Mouse (Mus musculus): ENCODE data around the gene Hcst. TPM values are rescaled to one million over a fixed set of nuclear protein-coding genes. Genes with fewer than 3 reads are reported as not detected.

Gene Hcst
- polyA plus RNA-seq, 1 experiment from 2014 or later: 1.2 TPM

DNA sequence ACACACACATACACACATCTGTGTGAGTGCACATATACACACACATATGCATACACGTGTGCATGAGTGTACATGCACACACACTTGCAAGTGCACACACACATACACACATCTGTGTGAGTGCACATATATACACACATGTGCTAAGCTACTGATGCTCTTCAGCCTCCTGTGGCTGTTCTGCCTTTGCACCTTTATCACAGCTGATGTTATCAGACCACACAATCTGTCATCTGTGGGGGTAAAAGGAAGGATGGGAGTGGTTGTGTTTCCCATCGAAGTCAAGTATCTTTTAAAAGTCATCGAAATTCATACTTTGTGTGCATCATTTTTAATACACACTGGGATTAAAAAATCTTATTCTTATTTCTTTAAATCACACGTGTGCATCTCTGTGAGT, 17.3 kb downstream of the Hcst start:
- Histone ChIP-seq H3K4me2 (replicated peaks) (no peak overlapping the region), H3K4me1 (no peaks in the 10 kb centered on the region), H3K9ac (no peak overlapping the region), H3K36me3 (no peaks in the 10 kb centered on the region), H3K9me3 (no peaks in the 10 kb centered on the region), H3K27me3 (replicated peaks) (no peaks in the 10 kb centered on the region), H3K27ac (no peak overlapping the region), H3K4me3 (no peak overlapping the region)
- WGBS: 78% methylated on average over 4 of the region's 4 CpGs
- no peak for ATAC-seq (ENCODE audit: low FRiP score, low read depth)

DNA sequence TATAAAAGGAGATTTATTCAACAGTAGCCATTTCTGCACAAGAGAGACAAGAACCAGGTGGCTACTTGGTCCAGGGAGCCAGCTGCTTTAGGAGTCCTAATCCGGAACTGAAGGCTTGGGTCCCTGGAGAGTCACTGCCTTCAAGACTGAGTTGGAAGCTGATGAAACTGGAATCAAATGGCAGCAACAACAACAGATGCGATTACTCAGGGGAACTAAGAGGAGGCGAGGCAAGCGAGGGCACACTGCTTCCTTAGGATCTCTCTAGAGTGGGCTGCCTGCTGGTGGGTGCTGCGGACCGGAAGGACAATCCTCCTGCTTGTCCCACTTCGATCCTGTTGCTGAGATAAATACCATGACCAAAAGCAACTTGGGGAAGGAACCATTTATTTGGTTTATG, 20.0 kb downstream of the Hcst start:
- no peak overlapping the region for H3K9ac ChIP-seq
- no peak for ATAC-seq (ENCODE audit: low FRiP score, low read depth)
- no peak overlapping the region for H3K4me3 ChIP-seq
- no peak overlapping the region for H3K27ac ChIP-seq
- WGBS: 46% methylated on average over 7 of the region's 7 CpGs
- no peaks in the 10 kb centered on the region for H3K9me3 ChIP-seq
- H3K4me1 ChIP-seq: no peaks in the 10 kb centered on the region
- H3K27me3 ChIP-seq (replicated peaks): no peaks in the 10 kb centered on the region
- no peak overlapping the region for H3K4me2 ChIP-seq (replicated peaks)
- H3K36me3 ChIP-seq: no peaks in the 10 kb centered on the region

DNA sequence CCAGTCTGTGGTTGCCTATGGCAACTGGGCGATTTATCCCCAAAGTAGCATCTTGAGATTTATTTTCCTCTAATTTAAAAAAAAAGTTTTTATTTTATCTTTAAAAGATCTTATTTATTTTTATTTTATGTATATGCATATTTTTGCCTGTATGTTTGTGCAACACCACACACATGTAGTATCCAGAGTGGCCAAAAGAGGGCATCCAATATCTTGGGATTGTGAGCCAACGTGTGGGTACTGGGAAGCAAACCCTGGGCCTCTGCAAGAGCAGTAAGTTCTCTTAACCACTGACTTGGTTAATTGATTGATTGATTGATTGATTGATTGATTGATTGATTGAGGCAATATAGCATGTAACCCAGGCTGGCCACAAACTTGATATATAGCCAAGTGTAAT, 24.8 kb downstream of the Hcst start:
- H3K27ac ChIP-seq: no peak overlapping the region
- H3K36me3 ChIP-seq: no peaks in the 10 kb centered on the region
- H3K4me3 ChIP-seq: no peak overlapping the region
- H3K27me3 ChIP-seq (replicated peaks): no peaks in the 10 kb centered on the region
- no peak overlapping the region for H3K4me2 ChIP-seq (replicated peaks)
- H3K9me3 ChIP-seq: no peaks in the 10 kb centered on the region
- no peak for ATAC-seq (ENCODE audit: low FRiP score, low read depth)
- H3K9ac ChIP-seq: no peak overlapping the region
- WGBS: 42% methylated on average over 2 of the region's 2 CpGs
- H3K4me1 ChIP-seq: no peaks in the 10 kb centered on the region

DNA sequence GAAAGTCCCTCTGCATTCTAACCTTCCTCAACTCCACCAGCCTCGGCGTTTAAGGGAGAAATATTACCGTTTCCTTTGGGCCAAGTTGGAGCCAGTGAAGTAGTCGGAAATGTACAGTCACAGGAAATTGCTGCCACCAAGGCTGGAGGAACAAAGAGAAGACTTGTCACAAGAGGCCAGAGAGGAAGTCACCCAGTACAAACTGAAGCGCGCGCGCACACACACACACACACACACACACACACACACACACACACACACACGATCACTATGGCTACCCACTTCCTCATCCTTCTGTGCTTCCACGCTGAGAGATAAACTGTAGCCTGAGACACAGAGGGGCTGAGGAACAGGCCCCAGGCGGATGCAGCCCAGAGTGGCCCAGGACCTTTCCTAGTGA, 25.3 kb downstream of the Hcst start:
- Histone ChIP-seq H3K4me2 (replicated peaks) (no peak overlapping the region), H3K27ac (no peak overlapping the region)
- WGBS: 58% methylated on average over 11 of the region's 11 CpGs

DNA sequence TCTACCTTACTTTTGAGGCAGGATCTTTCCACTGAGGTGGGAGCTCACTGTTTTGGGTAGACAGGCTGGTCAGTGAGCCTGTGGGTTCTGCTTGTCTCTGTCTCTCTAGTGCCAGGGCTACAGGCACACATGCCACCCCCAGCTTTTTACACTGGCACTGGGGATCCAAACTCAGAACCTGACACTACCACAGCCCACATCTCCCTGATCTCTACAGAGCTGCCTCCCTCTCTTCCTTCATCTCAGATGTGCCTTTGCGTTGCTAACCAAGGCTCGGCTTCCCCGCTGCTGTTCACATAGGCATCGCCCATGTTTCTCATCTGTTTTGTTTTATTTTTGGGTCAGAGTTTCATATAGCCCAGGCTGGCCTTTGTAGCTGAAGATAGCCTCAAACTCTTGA, 26.0 kb downstream of the Hcst start:
- H3K9me3 ChIP-seq: no peaks in the 10 kb centered on the region
- no peaks in the 10 kb centered on the region for H3K27me3 ChIP-seq (replicated peaks)
- no peaks in the 10 kb centered on the region for H3K4me1 ChIP-seq
- H3K36me3 ChIP-seq: no peaks in the 10 kb centered on the region
- no peak overlapping the region for H3K4me3 ChIP-seq
- ATAC-seq (ENCODE audit: low FRiP score, low read depth): no peak
- no peak overlapping the region for H3K9ac ChIP-seq
- no peak overlapping the region for H3K4me2 ChIP-seq (replicated peaks)
- no peak overlapping the region for H3K27ac ChIP-seq
- WGBS: 80% methylated on average over 4 of the region's 4 CpGs

More for the DNA sequence above, 25.3 kb downstream of the Hcst start:
- Histone ChIP-seq H3K36me3 (no peaks in the 10 kb centered on the region), H3K9ac (no peak overlapping the region), H3K9me3 (no peaks in the 10 kb centered on the region), H3K4me3 (no peak overlapping the region), H3K4me1 (no peaks in the 10 kb centered on the region), H3K27me3 (replicated peaks) (no peaks in the 10 kb centered on the region)
- no peak for ATAC-seq (ENCODE audit: low FRiP score, low read depth)

DNA sequence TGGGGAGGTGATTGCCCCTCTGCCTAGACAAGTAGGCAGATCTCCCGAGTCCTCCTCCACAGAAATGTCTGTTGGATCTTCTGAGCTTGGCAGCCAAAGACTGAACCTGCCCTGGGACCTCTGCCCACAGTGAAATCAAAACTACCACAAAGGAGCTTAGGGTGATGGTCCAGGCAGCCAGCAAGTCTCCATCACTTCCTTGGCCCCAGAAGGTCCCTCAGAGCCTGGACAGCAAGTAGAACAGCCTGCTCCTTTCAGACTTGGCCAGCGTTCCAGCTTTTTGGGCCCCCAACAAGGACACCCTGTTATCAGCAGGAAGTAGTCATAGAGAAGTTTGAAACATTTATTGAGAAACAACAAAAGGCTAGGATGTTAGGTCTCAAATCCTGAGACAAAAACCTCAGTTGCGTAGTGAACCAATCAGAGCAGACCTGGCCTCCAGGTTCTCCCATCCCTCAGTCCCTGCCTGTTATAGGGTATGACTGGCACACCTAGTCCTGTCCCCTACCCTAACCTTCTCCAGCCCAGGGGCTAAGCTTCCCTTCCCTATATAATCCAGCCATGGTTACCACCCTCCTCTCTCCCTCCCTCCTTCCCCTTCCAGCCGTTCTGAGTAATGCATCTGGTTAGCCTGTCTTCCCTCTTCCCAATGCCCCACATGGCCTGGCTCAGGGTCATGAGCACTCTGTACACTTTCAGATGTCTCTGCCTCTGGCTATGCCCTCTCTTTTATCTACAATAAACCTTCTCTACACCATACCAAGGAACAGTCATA, 26.7 kb downstream of the Hcst start:
- no peak for ATAC-seq (ENCODE audit: low FRiP score, low read depth)
- Histone ChIP-seq H3K9me3 (no peaks in the 10 kb centered on the region), H3K27ac (no peak overlapping the region), H3K36me3 (no peaks in the 10 kb centered on the region), H3K27me3 (replicated peaks) (no peaks in the 10 kb centered on the region), H3K4me2 (replicated peaks) (no peak overlapping the region), H3K4me3 (no peak overlapping the region), H3K9ac (no peak overlapping the region), H3K4me1 (no peaks in the 10 kb centered on the region)
- 75% methylated on average over 4 of the region's 4 CpGs for WGBS

DNA sequence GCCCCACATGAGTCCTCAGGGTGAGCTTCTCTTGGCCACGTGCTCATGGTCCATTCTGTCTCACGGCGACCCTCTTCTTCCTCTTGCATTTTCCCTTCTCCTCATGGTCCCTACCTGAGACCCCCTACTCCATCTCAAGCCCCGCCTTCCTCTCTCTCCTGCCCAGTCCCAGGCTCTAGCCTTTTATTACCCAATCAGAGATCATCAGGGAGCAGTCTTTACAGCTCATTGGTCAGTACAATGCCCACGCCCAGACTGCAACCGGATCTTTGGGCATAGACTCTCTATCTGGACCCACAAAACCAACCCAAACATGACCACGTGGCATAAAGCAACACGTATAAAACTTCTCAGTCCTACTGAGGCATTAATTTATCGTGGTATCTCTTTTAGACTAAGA, 35.5 kb downstream of the Hcst start:
- Histone ChIP-seq H3K9me3 (no peaks in the 10 kb centered on the region), H3K27ac (no peak overlapping the region), H3K9ac (no peak overlapping the region), H3K36me3 (no peaks in the 10 kb centered on the region), H3K4me2 (replicated peaks) (no peak overlapping the region), H3K27me3 (replicated peaks) (no peaks in the 10 kb centered on the region), H3K4me3 (no peak overlapping the region), H3K4me1 (no peaks in the 10 kb centered on the region)
- WGBS: 86% methylated on average over 9 of the region's 9 CpGs
- ATAC-seq (ENCODE audit: low FRiP score, low read depth): no peak

DNA sequence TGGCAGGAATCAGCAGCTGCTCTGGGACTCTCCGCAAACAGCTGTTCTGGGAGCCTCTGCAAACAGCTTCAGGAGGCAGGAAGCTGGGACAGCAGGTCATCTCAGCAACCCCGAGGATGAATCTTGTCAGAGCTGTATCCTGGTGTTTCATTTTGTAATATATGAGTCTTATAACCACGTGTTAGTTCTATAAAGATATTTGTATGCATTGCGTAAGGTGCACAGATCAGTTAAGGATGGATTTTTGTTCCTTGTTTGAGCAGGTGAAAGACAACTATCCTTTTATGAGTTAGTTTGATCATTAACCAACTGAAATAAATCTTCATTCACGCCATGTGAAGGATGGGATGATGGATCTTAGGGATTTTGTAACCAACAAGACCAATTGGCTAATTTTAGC, 39.6 kb downstream of the Hcst start:
- Histone ChIP-seq H3K36me3 (no peaks in the 10 kb centered on the region), H3K9me3 (no peaks in the 10 kb centered on the region), H3K4me2 (replicated peaks) (no peak overlapping the region), H3K27ac (no peak overlapping the region), H3K4me3 (no peak overlapping the region), H3K9ac (no peak overlapping the region), H3K27me3 (replicated peaks) (no peaks in the 10 kb centered on the region), H3K4me1 (no peaks in the 10 kb centered on the region)
- ATAC-seq (ENCODE audit: low FRiP score, low read depth): no peak
- 62% methylated on average over 5 of the region's 5 CpGs for WGBS

DNA sequence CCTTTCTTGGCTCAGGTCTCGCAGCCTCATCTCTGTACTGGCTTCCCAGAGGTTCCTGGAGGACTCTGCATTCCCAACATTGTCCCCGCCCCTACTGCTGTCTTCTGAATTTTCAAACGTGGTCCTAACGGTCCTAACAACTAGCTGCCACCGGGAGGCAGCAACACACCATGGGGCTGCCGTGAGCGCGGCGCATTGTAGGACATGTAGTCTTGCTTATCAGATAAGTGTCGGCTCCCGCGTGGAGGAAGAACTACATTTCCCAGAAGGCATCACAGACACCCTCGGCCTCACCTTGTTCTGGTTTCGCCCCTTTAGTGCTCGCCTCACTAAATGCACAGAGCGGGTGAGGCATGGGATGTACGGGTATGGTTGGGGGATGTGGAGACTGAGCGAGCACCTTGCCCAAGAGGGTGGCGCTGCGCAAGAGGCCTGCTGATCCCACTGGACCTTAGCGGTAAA, 46.1 kb downstream of the Hcst start:
- H3K9ac ChIP-seq: no peak overlapping the region
- no peaks in the 10 kb centered on the region for H3K27me3 ChIP-seq (replicated peaks)
- 2% methylated on average over 21 of the region's 21 CpGs for WGBS
- no peak overlapping the region for H3K27ac ChIP-seq
- H3K9me3 ChIP-seq: no peaks in the 10 kb centered on the region
- no peaks in the 10 kb centered on the region for H3K4me1 ChIP-seq
- peak overlapping the region; percentile 32 for H3K4me3 ChIP-seq
- no peaks in the 10 kb centered on the region for H3K36me3 ChIP-seq
- H3K4me2 ChIP-seq (replicated peaks): peak overlapping the region; percentile 59
- peak; percentile 98 for ATAC-seq (ENCODE audit: low FRiP score, low read depth)

Other genes starting within 250 kb of the Hcst start
- 2.9 and 5.8 TPM in 2 replicates for gene Cox7a1, start 235.7 kb downstream of the Hcst start, polyA plus RNA-seq (2016; fragmentation: Nextera tagmentation; extraction: Ambion mirVana)
- gene Capns1, start 221.0 kb downstream of the Hcst start, polyA plus RNA-seq (2016; fragmentation: Nextera tagmentation; extraction: Ambion mirVana): 73.3 and 78.3 TPM in 2 replicates
- 156 and 166 TPM in 2 replicates for gene Polr2i, start 187.9 kb downstream of the Hcst start, polyA plus RNA-seq (2016; fragmentation: Nextera tagmentation; extraction: Ambion mirVana)
- 292 and 299 TPM in 2 replicates for gene Tbcb, start 187.6 kb downstream of the Hcst start, polyA plus RNA-seq (2016; fragmentation: Nextera tagmentation; extraction: Ambion mirVana)
- gene Ovol3, start 184.1 kb downstream of the Hcst start, polyA plus RNA-seq (2016; fragmentation: Nextera tagmentation; extraction: Ambion mirVana): not detected in 2 replicates
- 0.52 and 0.78 TPM in 2 replicates for gene Thap8, start 139.8 kb downstream of the Hcst start, polyA plus RNA-seq (2016; fragmentation: Nextera tagmentation; extraction: Ambion mirVana)
- 6.6 and 9.7 TPM in 2 replicates for gene Wdr62, start 139.4 kb downstream of the Hcst start, polyA plus RNA-seq (2016; fragmentation: Nextera tagmentation; extraction: Ambion mirVana)
- 74.3 and 87.2 TPM in 2 replicates for gene Clip3, start 128.1 kb downstream of the Hcst start, polyA plus RNA-seq (2016; fragmentation: Nextera tagmentation; extraction: Ambion mirVana)
- gene Alkbh6, start 111.1 kb downstream of the Hcst start, polyA plus RNA-seq (2016; fragmentation: Nextera tagmentation; extraction: Ambion mirVana): 93.4 and 95.9 TPM in 2 replicates
- 21.8 and 24.3 TPM in 2 replicates for gene Syne4, start 105.0 kb downstream of the Hcst start, polyA plus RNA-seq (2016; fragmentation: Nextera tagmentation; extraction: Ambion mirVana)
- not detected in 2 replicates for gene E130208F15Rik, start 98.1 kb downstream of the Hcst start, polyA plus RNA-seq (2016; fragmentation: Nextera tagmentation; extraction: Ambion mirVana)
- gene Sdhaf1, start 96.0 kb downstream of the Hcst start, polyA plus RNA-seq (2016; fragmentation: Nextera tagmentation; extraction: Ambion mirVana): 25.9 and 26.7 TPM in 2 replicates
- gene Lrfn3, start 57.1 kb downstream of the Hcst start, polyA plus RNA-seq (2016; fragmentation: Nextera tagmentation; extraction: Ambion mirVana): 10.7 and 11.1 TPM in 2 replicates
- 22.6 and 23.2 TPM in 2 replicates for gene Tyrobp, start 6.1 kb downstream of the Hcst start, polyA plus RNA-seq (2016; fragmentation: Nextera tagmentation; extraction: Ambion mirVana)
- 1.4 and 2.1 TPM in 2 replicates for gene Nfkbid, start 1.9 kb upstream of the Hcst start, polyA plus RNA-seq (2016; fragmentation: Nextera tagmentation; extraction: Ambion mirVana)
- gene Aplp1, start 25.7 kb upstream of the Hcst start, polyA plus RNA-seq (2016; fragmentation: Nextera tagmentation; extraction: Ambion mirVana): 368 and 386 TPM in 2 replicates
- gene Kirrel2, start 37.8 kb upstream of the Hcst start, polyA plus RNA-seq (2016; fragmentation: Nextera tagmentation; extraction: Ambion mirVana): 13.5 and 14.6 TPM in 2 replicates
- gene Nphs1, start 38.5 kb upstream of the Hcst start, polyA plus RNA-seq (2016; fragmentation: Nextera tagmentation; extraction: Ambion mirVana): 2.0 and 3.3 TPM in 2 replicates
- not detected in 2 replicates for gene Prodh2, start 73.8 kb upstream of the Hcst start, polyA plus RNA-seq (2016; fragmentation: Nextera tagmentation; extraction: Ambion mirVana)
- 78.3 and 90.0 TPM in 2 replicates for gene Arhgap33, start 115.2 kb upstream of the Hcst start, polyA plus RNA-seq (2016; fragmentation: Nextera tagmentation; extraction: Ambion mirVana)
- gene Hspb6, start 132.3 kb upstream of the Hcst start, polyA plus RNA-seq (2016; fragmentation: Nextera tagmentation; extraction: Ambion mirVana): 5.4 and 6.0 TPM in 2 replicates
- 9.7 and 11.0 TPM in 2 replicates for gene Proser3, start 132.4 kb upstream of the Hcst start, polyA plus RNA-seq (2016; fragmentation: Nextera tagmentation; extraction: Ambion mirVana)
- 52.8 and 53.4 TPM in 2 replicates for gene Lin37, start 140.0 kb upstream of the Hcst start, polyA plus RNA-seq (2016; fragmentation: Nextera tagmentation; extraction: Ambion mirVana)
- 83.8 and 87.9 TPM in 2 replicates for gene U2af1l4, start 143.4 kb upstream of the Hcst start, polyA plus RNA-seq (2016; fragmentation: Nextera tagmentation; extraction: Ambion mirVana)
- gene Gm49396, start 143.5 kb upstream of the Hcst start, polyA plus RNA-seq (2016; fragmentation: Nextera tagmentation; extraction: Ambion mirVana): 16.2 and 17.1 TPM in 2 replicates
- gene Psenen, start 143.8 kb upstream of the Hcst start, polyA plus RNA-seq (2016; fragmentation: Nextera tagmentation; extraction: Ambion mirVana): 137 and 143 TPM in 2 replicates
- gene Igflr1, start 145.6 kb upstream of the Hcst start, polyA plus RNA-seq (2016; fragmentation: Nextera tagmentation; extraction: Ambion mirVana): 4.1 and 5.7 TPM in 2 replicates
- 12.2 and 13.7 TPM in 2 replicates for gene Kmt2b, start 168.9 kb upstream of the Hcst start, polyA plus RNA-seq (2016; fragmentation: Nextera tagmentation; extraction: Ambion mirVana)
- 0.22 and 0.47 TPM in 2 replicates for gene Zbtb32, start 179.1 kb upstream of the Hcst start, polyA plus RNA-seq (2016; fragmentation: Nextera tagmentation; extraction: Ambion mirVana)
- gene Upk1a, start 193.0 kb upstream of the Hcst start, polyA plus RNA-seq (2016; fragmentation: Nextera tagmentation; extraction: Ambion mirVana): 1.6 and 1.9 TPM in 2 replicates
- 912 and 934 TPM in 2 replicates for gene Cox6b1, start 206.3 kb upstream of the Hcst start, polyA plus RNA-seq (2016; fragmentation: Nextera tagmentation; extraction: Ambion mirVana)
- not detected in 2 replicates for gene Etv2, start 216.0 kb upstream of the Hcst start, polyA plus RNA-seq (2016; fragmentation: Nextera tagmentation; extraction: Ambion mirVana)
- gene Rbm42, start 230.5 kb upstream of the Hcst start, polyA plus RNA-seq (2016; fragmentation: Nextera tagmentation; extraction: Ambion mirVana): 163 and 167 TPM in 2 replicates
- gene Haus5, start 245.1 kb upstream of the Hcst start, polyA plus RNA-seq (2016; fragmentation: Nextera tagmentation; extraction: Ambion mirVana): 39.5 and 45.2 TPM in 2 replicates

Measured in neural tube, embryonic 12.5 days (tissue).